Mouse (Mus musculus) C2C12 (cell line): ENCODE results near the gene Runx1. TPM values are rescaled to one million over a fixed set of nuclear protein-coding genes. Genes with fewer than 3 reads are reported as not detected.

ENCODE experiments used
- H3K27me3 ChIP-seq: one replicate; pipeline ENCODE4 v1.6.1; 2011; ENCODE audit not compliant: control insufficient read depth, insufficient read depth, insufficient read length
- H3K36me3 ChIP-seq: one replicate; pipeline ENCODE4 v1.6.1; 2011; ENCODE audit not compliant: control insufficient read depth, insufficient read depth
- H3K4me3 ChIP-seq: one replicate; pipeline ENCODE4 v1.5.1; 2011; ENCODE audit warnings: mild to moderate bottlenecking, control low read depth; ENCODE audit not compliant: poor library complexity, insufficient read depth, severe bottlenecking
- H3K79me2 ChIP-seq: one replicate; pipeline ENCODE4 v1.6.1; 2011; ENCODE audit not compliant: control insufficient read depth, insufficient read depth
- H3K79me3 ChIP-seq: one replicate; pipeline ENCODE4 v1.6.1; 2011; ENCODE audit warnings: low read depth, control low read depth
- H3ac ChIP-seq: one replicate; pipeline ENCODE3; 2011; ENCODE audit warnings: low read depth; ENCODE audit not compliant: control insufficient read depth, insufficient read length
- CEBPB ChIP-seq: IDR thresholded peaks from one replicate; pipeline ENCODE4 v1.6.1; 2011; ENCODE audit warnings: low read depth, mild to moderate bottlenecking, control low read depth, moderate library complexity
- CTCF ChIP-seq: IDR thresholded peaks from one replicate; pipeline ENCODE4 v1.5.1; 2011; ENCODE audit not compliant: control insufficient read depth, insufficient read depth, insufficient read length
- FOSL1 ChIP-seq: IDR thresholded peaks from one replicate; pipeline ENCODE4 v1.8.0; 2011; ENCODE audit warnings: mild to moderate bottlenecking, low read length; ENCODE audit not compliant: poor library complexity, insufficient read depth, severe bottlenecking
- MAX ChIP-seq: IDR thresholded peaks from one replicate; pipeline ENCODE4 v1.6.1; 2011; ENCODE audit warnings: mild to moderate bottlenecking, control low read depth
- MYOD1 ChIP-seq: IDR thresholded peaks from one replicate; pipeline ENCODE4 v1.6.1; 2011; ENCODE audit warnings: low read depth; ENCODE audit not compliant: control insufficient read depth, insufficient read length
- MYOG ChIP-seq: IDR thresholded peaks from one replicate; pipeline ENCODE4 v1.6.1; 2011; ENCODE audit not compliant: control insufficient read depth, insufficient read length; ENCODE audit errors: extremely low read depth
- USF1 ChIP-seq: IDR thresholded peaks from one replicate; pipeline ENCODE4 v1.6.1; 2011; ENCODE audit warnings: low read depth, mild to moderate bottlenecking, control low read depth, moderate library complexity
- polyA plus RNA-seq: library from polyadenylated mRNA; unstranded; fragments of >200 nt; fragmentation: generic; extraction: Trizol; gene quantifications from one replicate; pipeline ENCODE4 v1.2.1, GENCODE M21; 2012; ENCODE audit warnings: missing spikeins

Runx1 gene
- polyA plus RNA-seq, 1 experiment, result 28.8 TPM

DNA sequence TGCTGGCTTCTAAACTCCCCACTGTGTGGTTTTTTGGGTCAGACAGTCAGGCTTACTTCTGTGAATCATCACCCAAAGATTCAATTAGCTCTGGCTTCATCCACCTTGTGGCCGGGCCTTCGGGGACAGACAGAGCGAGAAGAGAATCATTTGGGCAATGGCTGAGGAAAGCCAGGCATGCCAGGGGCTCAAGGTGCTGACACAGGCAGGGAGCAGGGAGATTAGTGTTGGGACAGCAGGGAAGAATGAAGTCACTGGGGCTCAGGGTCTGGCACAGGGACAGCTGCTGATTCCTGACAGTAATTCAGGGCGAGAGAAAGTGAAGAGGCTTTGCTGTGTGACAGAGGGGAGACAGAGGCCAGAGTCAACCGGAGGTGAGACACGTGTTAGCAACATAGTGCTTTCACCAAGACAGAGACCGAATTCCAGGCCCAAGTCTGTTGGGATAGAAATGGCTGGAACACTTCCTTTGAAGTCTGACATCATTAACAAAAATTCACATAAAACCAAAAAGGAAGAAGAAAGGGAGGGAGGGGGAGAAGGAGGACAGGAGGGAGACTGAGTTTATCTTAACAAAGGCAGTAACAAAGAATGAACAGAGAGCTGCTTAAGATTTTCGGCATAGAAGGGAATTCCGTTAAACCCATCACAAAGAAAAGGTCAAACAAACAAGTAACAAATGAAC is 47.7 kb downstream of the Runx1 start:
- H3K79me3 ChIP-seq, result peaks cover 38% of the 10 kb centered on the region
- H3K36me3 ChIP-seq, result peaks cover 6% of the 10 kb centered on the region
- H3K4me3 ChIP-seq, result no peak overlapping the region
- H3ac ChIP-seq, result no peak overlapping the region
- H3K27me3 ChIP-seq, result no peaks in the 10 kb centered on the region
- TF ChIP-seq MAX (peak; percentile 76), CEBPB (no peak), USF1 (no peak), CTCF (no peak), MYOG (no peak), MYOD1 (peak; percentile 70), FOSL1 (peak; percentile 34)
- peaks cover 84% of the 10 kb centered on the region for H3K79me2 ChIP-seq

DNA sequence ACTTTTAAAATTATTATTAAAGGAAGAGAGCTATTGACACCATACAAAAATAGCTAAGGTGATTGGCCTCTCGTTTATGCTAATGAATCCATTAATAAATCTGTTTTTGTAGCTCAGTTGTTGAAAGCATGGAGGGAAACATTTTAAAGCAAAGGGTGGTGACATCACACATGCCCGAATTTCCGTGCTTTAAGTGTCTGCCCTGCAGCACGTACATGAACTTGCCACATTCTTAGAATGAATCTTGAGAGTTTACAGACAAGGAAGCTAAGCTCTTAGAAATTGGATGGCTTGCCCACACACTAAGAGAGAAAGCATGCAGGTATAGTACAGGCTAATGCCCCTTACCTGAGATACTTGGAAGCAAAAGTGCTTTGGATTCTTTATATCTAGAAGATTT is 58.1 kb downstream of the Runx1 start:
- Histone ChIP-seq H3K79me2 (peaks cover 87% of the 10 kb centered on the region), H3K79me3 (peaks cover 28% of the 10 kb centered on the region), H3K4me3 (no peak overlapping the region), H3ac (no peak overlapping the region), H3K27me3 (no peaks in the 10 kb centered on the region), H3K36me3 (peaks cover 23% of the 10 kb centered on the region)
- TF ChIP-seq MAX (no peak), MYOG (no peak), USF1 (no peak), MYOD1 (no peak), FOSL1 (no peak), CTCF (no peak), CEBPB (no peak)

DNA sequence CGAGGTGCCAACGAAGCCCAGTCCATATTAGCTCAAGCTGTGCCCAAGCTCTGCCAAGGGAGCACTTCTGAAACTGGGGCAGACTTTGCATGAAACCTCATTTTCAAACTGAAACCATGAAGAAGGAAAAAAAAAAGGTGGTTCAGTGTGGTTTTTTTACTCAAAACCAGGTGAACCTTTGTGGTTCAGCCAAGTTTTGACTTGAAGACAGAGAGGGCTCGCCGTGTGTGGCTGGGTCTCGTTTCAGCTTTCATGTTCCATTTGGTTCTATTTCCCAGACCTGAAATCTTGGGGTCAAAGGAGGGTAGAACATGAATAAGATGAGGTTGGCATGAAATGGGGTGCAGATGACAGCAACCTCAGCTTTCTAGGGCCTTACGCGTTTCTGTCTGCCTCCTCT is 58.5 kb downstream of the Runx1 start:
- H3ac ChIP-seq, result no peak overlapping the region
- no peak for TF ChIP-seq MYOG
- TF ChIP-seq CTCF, result no peak
- no peak for TF ChIP-seq MYOD1
- no peak for TF ChIP-seq CEBPB
- no peak for TF ChIP-seq MAX
- no peak for TF ChIP-seq FOSL1
- no peak for TF ChIP-seq USF1
- no peaks in the 10 kb centered on the region for H3K27me3 ChIP-seq
- H3K36me3 ChIP-seq, result peaks cover 21% of the 10 kb centered on the region
- peaks cover 26% of the 10 kb centered on the region for H3K79me3 ChIP-seq
- H3K4me3 ChIP-seq, result no peak overlapping the region
- peaks cover 83% of the 10 kb centered on the region for H3K79me2 ChIP-seq

DNA sequence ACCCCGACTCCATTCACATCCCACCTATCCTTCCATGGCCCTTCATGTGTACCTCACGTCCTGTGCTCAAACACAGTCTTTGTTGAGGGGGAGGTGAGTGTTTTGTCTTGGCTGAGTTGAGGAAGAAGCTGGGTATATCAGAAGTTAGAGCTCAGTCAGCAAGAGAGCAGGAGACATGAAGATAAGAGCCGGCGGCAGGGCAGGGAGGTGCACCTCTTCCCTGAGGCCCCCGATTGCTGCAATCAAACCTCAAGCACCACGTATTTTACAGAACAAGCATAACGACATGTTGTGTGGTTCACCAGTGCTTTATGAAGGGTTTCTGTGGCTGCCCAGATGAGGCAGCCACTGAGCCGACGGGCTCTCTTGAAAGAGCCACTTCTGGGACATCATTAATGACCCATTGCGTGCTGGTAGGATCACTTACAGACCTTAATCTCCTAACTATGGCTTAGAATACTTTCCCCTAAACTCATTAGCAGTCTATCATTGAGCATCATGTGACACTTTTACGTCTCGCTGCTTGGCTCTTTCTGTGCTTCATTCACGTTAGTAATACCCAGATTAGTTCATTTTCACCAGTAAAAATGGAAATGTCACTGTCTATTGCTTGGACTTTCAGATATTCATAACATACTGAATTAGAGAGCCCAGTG is 61.1 kb downstream of the Runx1 start:
- no peak overlapping the region for H3K4me3 ChIP-seq
- TF ChIP-seq MYOD1 (no peak), CTCF (no peak)
- H3K36me3 ChIP-seq, result peaks cover 15% of the 10 kb centered on the region
- no peaks in the 10 kb centered on the region for H3K27me3 ChIP-seq
- H3K79me3 ChIP-seq, result peaks cover 12% of the 10 kb centered on the region
- H3ac ChIP-seq, result no peak overlapping the region
- peaks cover 60% of the 10 kb centered on the region for H3K79me2 ChIP-seq

DNA sequence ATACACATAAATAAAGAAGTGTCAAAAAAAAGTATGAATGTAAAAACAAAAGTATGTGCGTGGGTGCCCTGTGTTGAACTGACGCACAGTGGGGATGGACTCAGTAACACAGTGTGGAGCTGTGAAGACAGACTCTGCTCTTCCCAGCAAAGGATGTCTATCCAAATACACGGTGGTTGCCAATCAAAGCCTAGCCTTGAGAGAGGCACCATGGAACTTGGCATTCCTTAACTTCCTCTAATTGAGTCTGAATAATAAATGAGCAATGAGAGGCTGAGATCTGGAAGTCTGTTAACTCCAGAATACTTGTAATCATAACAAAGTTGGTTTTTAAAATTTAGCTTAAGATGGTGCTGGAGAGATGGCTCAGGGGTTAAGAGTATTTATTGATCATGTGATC is 62.3 kb downstream of the Runx1 start:
- Histone ChIP-seq H3K79me3 (peaks cover 5% of the 10 kb centered on the region), H3ac (no peak overlapping the region), H3K4me3 (no peak overlapping the region), H3K36me3 (peaks cover 15% of the 10 kb centered on the region), H3K79me2 (peaks cover 53% of the 10 kb centered on the region), H3K27me3 (no peaks in the 10 kb centered on the region)
- TF ChIP-seq MYOD1 (no peak), USF1 (no peak), CEBPB (no peak), CTCF (no peak), FOSL1 (no peak), MAX (no peak), MYOG (no peak)

DNA sequence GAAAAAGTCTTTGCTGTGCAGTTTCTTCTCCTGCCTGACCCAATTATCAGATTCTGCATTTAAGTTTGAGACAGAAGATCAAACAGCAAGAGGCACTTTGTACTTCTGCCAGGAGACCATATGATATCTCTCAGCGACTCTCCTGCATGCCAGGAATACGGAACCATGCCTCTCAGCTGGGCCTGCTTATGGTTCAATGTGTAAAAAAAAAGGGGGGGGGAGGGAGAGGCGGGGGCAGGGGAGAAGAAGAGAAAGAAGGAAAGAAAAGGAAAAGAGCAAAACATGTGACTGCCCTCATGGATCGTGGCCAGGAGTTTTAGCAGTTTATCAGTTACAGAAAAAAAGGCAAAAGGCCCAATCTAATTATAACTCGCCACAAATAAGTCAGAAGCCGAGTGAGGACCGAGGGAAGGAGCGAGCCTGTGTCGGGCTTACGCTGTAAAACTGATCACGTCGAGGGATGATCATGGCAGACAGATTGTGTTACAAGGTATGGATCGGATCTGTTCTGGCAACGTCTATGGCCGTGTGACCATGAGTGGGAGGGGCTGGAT is 63.9 kb downstream of the Runx1 start:
- Histone ChIP-seq H3K79me2 (peaks cover 52% of the 10 kb centered on the region), H3K27me3 (no peaks in the 10 kb centered on the region), H3ac (no peak overlapping the region), H3K79me3 (peaks cover 2% of the 10 kb centered on the region), H3K36me3 (peaks cover 8% of the 10 kb centered on the region), H3K4me3 (no peak overlapping the region)
- TF ChIP-seq FOSL1 (no peak), CEBPB (no peak), MYOG (no peak), USF1 (no peak), MYOD1 (no peak), CTCF (no peak), MAX (no peak)
